ENCODE assay signal across 21 mouse cellular contexts in the genomic region with DNA sequence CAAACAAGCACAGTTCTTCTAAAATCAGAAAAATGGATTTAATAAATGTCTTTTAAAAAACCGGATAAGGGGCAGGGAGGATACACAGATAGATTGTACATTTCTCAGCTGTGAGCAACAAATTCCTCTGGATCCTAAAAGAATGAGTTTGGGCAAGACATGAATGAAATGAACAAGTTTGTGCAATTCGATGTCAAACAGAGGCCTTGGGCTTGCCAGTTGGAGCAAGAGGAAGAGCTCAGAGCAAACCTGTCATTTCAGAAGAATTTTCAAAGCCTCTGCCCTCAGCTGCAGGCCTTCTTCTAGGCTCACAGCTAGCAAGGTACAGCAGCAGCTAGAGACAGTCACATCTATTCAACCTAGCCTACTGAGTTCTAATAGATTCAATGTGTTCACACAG.
"Had no signal": no experiment of that assay in that cellular context is flagged by ENCODE, and none has a peak within 500 bp of the region (broad histone marks: within the 10 kb centered on the region; RNA-seq: fewer than 3 reads in every experiment).

No protein-coding gene starts in this region.

- DNase-seq: kidney, adult 18-20 months; kidney, postnatal 25 days; layer of hippocampus, adult 9-11 months; liver; lung, adult 2 months; retina, postnatal 1 day; right cerebral cortex, postnatal 25 days; thymus, adult 18-20 months; thymus, postnatal 36 days had no signal

- H3K4me1 ChIP-seq: liver, embryonic 12.5 days; liver, embryonic 15.5 days; midbrain, embryonic 10.5 days; midbrain, embryonic 13.5 days; neural tube, embryonic 13.5 days had no signal

- H3K27me3 ChIP-seq: limb, embryonic 13.5 days; liver, embryonic 12.5 days; liver, embryonic 15.5 days; midbrain, embryonic 13.5 days; neural tube, embryonic 13.5 days had no signal

- H3K36me3 ChIP-seq: limb, embryonic 10.5 days; limb, embryonic 13.5 days; liver, embryonic 12.5 days; liver, embryonic 15.5 days; midbrain, embryonic 10.5 days; midbrain, embryonic 13.5 days; neural tube, embryonic 13.5 days had no signal

- H3K4me3 ChIP-seq: layer of hippocampus, adult 2 months; limb, embryonic 10.5 days; limb, embryonic 13.5 days; liver, embryonic 12.5 days; liver, embryonic 15.5 days; megakaryocyte, embryonic 14.5 days; midbrain, embryonic 10.5 days; midbrain, embryonic 13.5 days; myocyte; neural tube, embryonic 13.5 days had no signal

- H3K27ac ChIP-seq: kidney, postnatal 0 days; layer of hippocampus, adult 2 months; limb, embryonic 10.5 days; limb, embryonic 13.5 days; liver, embryonic 12.5 days; liver, embryonic 15.5 days; midbrain, embryonic 10.5 days; midbrain, embryonic 13.5 days; neural tube, embryonic 13.5 days had no signal

- H3K9me3 ChIP-seq: limb, embryonic 10.5 days; limb, embryonic 13.5 days; liver, embryonic 12.5 days; liver, embryonic 15.5 days; megakaryocyte, embryonic 14.5 days; midbrain, embryonic 10.5 days; midbrain, embryonic 13.5 days; neural tube, embryonic 13.5 days had no signal

- H3K9ac ChIP-seq: limb, embryonic 13.5 days; liver, embryonic 12.5 days; liver, embryonic 15.5 days; midbrain, embryonic 13.5 days; neural tube, embryonic 13.5 days had no signal

- H3K4me2 ChIP-seq: limb, embryonic 13.5 days; liver, embryonic 12.5 days; liver, embryonic 15.5 days; midbrain, embryonic 13.5 days; neural tube, embryonic 13.5 days had no signal

- ATAC-seq: liver, embryonic 12.5 days; midbrain, embryonic 13.5 days; midbrain, embryonic 16.5 days had no signal
